Mouse (Mus musculus): Measurements from ENCODE around the gene Rap1gap2. TPM values are rescaled to one million over a fixed set of nuclear protein-coding genes. Genes with fewer than 3 reads are reported as not detected.
A peak's percentile ranks its signal among the peaks of the same experiment; 100 is the strongest.

The Rap1gap2 gene
- total and polyA plus RNA-seq, 3 experiments, result 55.4 to 79.8 (median 76.6) TPM

DNA sequence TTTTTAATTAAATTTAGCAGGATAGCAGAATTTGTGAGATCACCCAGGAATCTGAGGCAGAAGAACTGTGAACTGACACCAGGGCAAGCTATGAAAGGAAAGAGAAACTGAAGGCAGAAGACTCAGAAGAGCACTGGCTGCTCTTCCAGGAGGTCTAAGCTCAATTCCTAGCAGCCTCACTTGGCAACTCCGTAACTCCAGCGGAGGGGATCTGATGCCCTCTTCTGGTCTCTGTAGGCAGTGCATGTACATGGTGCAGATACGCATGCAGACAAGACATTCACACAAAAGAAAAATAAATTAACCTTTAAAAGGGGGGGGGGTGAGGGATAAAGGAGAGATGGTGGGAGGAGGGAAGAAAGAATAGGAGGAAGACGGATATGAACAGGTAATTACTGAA lies 80.9 kb downstream of the Rap1gap2 start:
- dilution Hi-C loops (cut with MboI; ENCODE audit: extremely low pct_ligation_motif_present, extremely low pct_unique_long_range_greater_than_20kb, low sequenced_read_pairs), result no loop called here
- Histone ChIP-seq H3K79me2 (replicated peaks; ENCODE audit: control insufficient read depth, extremely low read depth, insufficient read depth, poor library complexity, severe bottlenecking) (no peaks in the 10 kb centered on the region), H3K27ac (ENCODE audit: insufficient read depth, low read depth) (no peak overlapping the region), H3K9me3 (replicated peaks; ENCODE audit: low read length) (no peaks in the 10 kb centered on the region), H3K4me2 (ENCODE audit: insufficient read depth, low read depth, poor library complexity, severe bottlenecking) (no peak overlapping the region), H3K4me1 (ENCODE audit: control insufficient read depth in 1 of 2, insufficient read depth in 2 of 2) (peaks cover 37 to 80% of the 10 kb centered on the region in 2 experiments), H3K27me3 (replicated peaks) (no peaks in the 10 kb centered on the region), H3K4me3 (replicated peaks in 1 of 3; ENCODE audit: low read depth in 2 of 3, low read length in 2 of 3, poor library complexity in 1 of 3) (no peak overlapping the region), H3K9ac (ENCODE audit: insufficient read depth, low read depth) (no peak overlapping the region), H3K36me3 (replicated peaks in 1 of 2; ENCODE audit: control insufficient read depth in 1 of 2, insufficient read depth in 1 of 2, low read length in 1 of 2) (no peaks in the 10 kb centered on the region)
- in situ Hi-C loops (cut with MboI; ENCODE audit: low pct_ligation_motif_present, low pct_unique_long_range_greater_than_20kb, low sequenced_read_pairs), result loop anchor here (10.0 kb wide), 2 partner anchors 135 to 155 kb away; no protein-coding TSS in a partner anchor
- no peak for DNase-seq (ENCODE audit: extremely low read depth)
- no peak for TF ChIP-seq CHD2 (IDR thresholded peaks at IDR 0.05; ENCODE audit: low read length)
- TF ChIP-seq SMC3 (IDR thresholded peaks at IDR 0.05; ENCODE audit: low read depth, low read length), result peak; percentile 55
- no peak for TF ChIP-seq ZC3H11A (IDR thresholded peaks at IDR 0.05; ENCODE audit: low read depth, low read length)
- peak; percentile 56 for TF ChIP-seq RAD21 (IDR thresholded peaks at IDR 0.05; ENCODE audit: low read depth, low read length)
- TF ChIP-seq USF1 (IDR thresholded peaks at IDR 0.05; ENCODE audit: low read depth, low read length), result no peak
- TF ChIP-seq CTCF (conservative IDR thresholded peaks at IDR 0.05 in 1 of 2, IDR thresholded peaks at IDR 0.05 in 1 of 2; ENCODE audit: low read depth in 2 of 2, low read length in 2 of 2), result peak; percentile 27 to 68; a peak in 2 of 4 replicates
- TF ChIP-seq MAZ (IDR thresholded peaks at IDR 0.05; ENCODE audit: low read depth, low read length), result no peak

DNA sequence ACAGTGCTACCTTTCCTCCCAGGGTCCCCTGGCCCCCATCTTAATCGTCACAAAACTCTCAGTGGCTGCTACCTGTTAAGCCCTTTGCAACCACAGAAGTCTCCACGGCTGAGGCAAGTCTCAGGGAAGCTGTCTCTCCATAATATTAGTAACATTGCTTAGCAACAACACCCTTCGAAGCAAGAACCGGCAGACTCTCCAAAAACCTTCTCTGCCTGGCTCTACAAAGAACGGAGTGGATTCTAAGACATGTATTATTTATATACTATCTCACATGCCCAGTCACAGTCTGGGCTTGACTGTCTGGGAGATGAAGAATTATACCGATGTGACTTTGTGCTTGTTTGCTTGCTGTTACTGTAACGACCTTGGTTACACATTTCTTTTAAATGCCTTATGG lies 83.2 kb downstream of the Rap1gap2 start:
- in situ Hi-C loops (cut with MboI; ENCODE audit: low pct_ligation_motif_present, low pct_unique_long_range_greater_than_20kb, low sequenced_read_pairs), result loop anchor here (10.0 kb wide), 1 partner anchor 133 kb away; no protein-coding TSS in a partner anchor
- DNase-seq (ENCODE audit: extremely low read depth), result no peak
- H3K9me3 ChIP-seq (replicated peaks; ENCODE audit: low read length), result no peaks in the 10 kb centered on the region
- H3K27ac ChIP-seq (ENCODE audit: insufficient read depth, low read depth), result no peak overlapping the region
- TF ChIP-seq EP300 (IDR thresholded peaks at IDR 0.05; ENCODE audit: low read length) (no peak), MAZ (IDR thresholded peaks at IDR 0.05; ENCODE audit: low read depth, low read length) (no peak), ZNF384 (IDR thresholded peaks at IDR 0.05; ENCODE audit: low read depth, low read length) (no peak), BHLHE40 (IDR thresholded peaks at IDR 0.05; ENCODE audit: low read depth, low read length) (no peak), MXI1 (IDR thresholded peaks at IDR 0.05; ENCODE audit: low read depth, low read length) (no peak), MAX (IDR thresholded peaks at IDR 0.05; ENCODE audit: low read length) (no peak), JUN (IDR thresholded peaks at IDR 0.05; ENCODE audit: insufficient read depth, low read depth, low read length) (no peak), HCFC1 (IDR thresholded peaks at IDR 0.05; ENCODE audit: low read depth, low read length) (no peak), GABPA (IDR thresholded peaks at IDR 0.05; ENCODE audit: insufficient replicate concordance, low read depth, low read length) (no peak), JUND (conservative IDR thresholded peaks at IDR 0.05; ENCODE audit: low read depth, low read length) (no peak), IRF4 (IDR thresholded peaks at IDR 0.05; ENCODE audit: low read depth, low read length) (no peak), PAX5 (IDR thresholded peaks at IDR 0.05; ENCODE audit: low read length) (no peak), MAFK (IDR thresholded peaks at IDR 0.05; ENCODE audit: insufficient replicate concordance, low read length) (no peak), RCOR1 (conservative IDR thresholded peaks at IDR 0.05; ENCODE audit: low read depth, low read length) (no peak), E2F4 (IDR thresholded peaks at IDR 0.05; ENCODE audit: insufficient replicate concordance, low read depth, low read length) (no peak), SMC3 (IDR thresholded peaks at IDR 0.05; ENCODE audit: low read depth, low read length) (no peak)
- no peaks in the 10 kb centered on the region for H3K36me3 ChIP-seq (replicated peaks in 1 of 2; ENCODE audit: control insufficient read depth in 1 of 2, insufficient read depth in 1 of 2, low read length in 1 of 2)
- no peaks in the 10 kb centered on the region for H3K27me3 ChIP-seq (replicated peaks)
- no peaks in the 10 kb centered on the region for H3K79me2 ChIP-seq (replicated peaks; ENCODE audit: control insufficient read depth, extremely low read depth, insufficient read depth, poor library complexity, severe bottlenecking)
- no peak overlapping the region for H3K4me2 ChIP-seq (ENCODE audit: insufficient read depth, low read depth, poor library complexity, severe bottlenecking)
- no peak overlapping the region for H3K4me3 ChIP-seq (replicated peaks in 1 of 3; ENCODE audit: low read depth in 2 of 3, low read length in 2 of 3, poor library complexity in 1 of 3)
- dilution Hi-C loops (cut with MboI; ENCODE audit: extremely low pct_ligation_motif_present, extremely low pct_unique_long_range_greater_than_20kb, low sequenced_read_pairs), result no loop called here
- H3K9ac ChIP-seq (ENCODE audit: insufficient read depth, low read depth), result no peak overlapping the region
- H3K4me1 ChIP-seq (ENCODE audit: control insufficient read depth in 1 of 2, insufficient read depth in 2 of 2), result peaks cover 28 to 75% of the 10 kb centered on the region in 2 experiments
